Mouse (Mus musculus): ENCODE results near the gene Gm8369.

DNA sequence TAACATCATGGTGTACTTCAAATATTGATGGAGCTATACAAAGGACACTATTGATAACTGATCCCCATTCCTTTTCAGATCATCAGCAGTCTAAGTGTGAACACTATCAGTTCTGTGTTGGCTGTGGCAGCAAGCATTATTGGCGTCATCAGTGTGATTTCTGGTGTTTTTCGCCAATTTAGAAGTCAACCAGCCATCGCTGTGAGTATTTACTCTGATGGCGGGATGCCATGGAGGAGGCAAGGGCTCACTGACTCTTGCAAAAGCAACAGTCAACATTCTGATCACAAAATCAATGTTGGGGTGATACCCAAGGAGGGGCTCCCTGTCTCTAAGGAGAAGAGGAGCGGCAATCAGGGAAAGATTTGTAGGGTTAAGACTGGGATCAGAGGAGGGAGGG is 69.0 kb downstream of the Gm8369 start:
- no peak for TF ChIP-seq CTCF (IDR thresholded peaks at IDR 0.05; ENCODE audit: borderline replicate concordance, control insufficient read depth, extremely low read depth, insufficient read depth, low read length, poor library complexity)
- no peak for TF ChIP-seq POLR2A (IDR thresholded peaks at IDR 0.05; ENCODE audit: control insufficient read depth, extremely low read depth, insufficient read depth, low read length, poor library complexity)
